Mouse (Mus musculus): ENCODE measurements around the gene Gm37240. TPM values are rescaled to one million over a fixed set of nuclear protein-coding genes. Genes with fewer than 3 reads are reported as not detected.

Gm37240 gene
- polyA plus RNA-seq, 1 experiment, result not detected

- Histone ChIP-seq H3K4me3 (ENCODE audit: insufficient read depth, low read depth, low read length) (no peak overlapping the region), H3K27ac (ENCODE audit: insufficient read depth, low read depth, low read length) (no peak overlapping the region), H3K4me1 (ENCODE audit: control insufficient read depth, insufficient read depth, low read length) (peaks cover 12% of the 10 kb centered on the region)
- 64% methylated on average over 5 of the region's 5 CpGs for WGBS
- TF ChIP-seq CTCF (IDR thresholded peaks at IDR 0.05; ENCODE audit: insufficient read depth, low read depth, low read length) (no peak), POLR2A (IDR thresholded peaks at IDR 0.05; ENCODE audit: insufficient read depth, low read depth, low read length) (no peak)
Observed at GRCm38 (mm10) chr3:84749222-84749621, 1138.1 kb downstream of the Gm37240 start.

DNA sequence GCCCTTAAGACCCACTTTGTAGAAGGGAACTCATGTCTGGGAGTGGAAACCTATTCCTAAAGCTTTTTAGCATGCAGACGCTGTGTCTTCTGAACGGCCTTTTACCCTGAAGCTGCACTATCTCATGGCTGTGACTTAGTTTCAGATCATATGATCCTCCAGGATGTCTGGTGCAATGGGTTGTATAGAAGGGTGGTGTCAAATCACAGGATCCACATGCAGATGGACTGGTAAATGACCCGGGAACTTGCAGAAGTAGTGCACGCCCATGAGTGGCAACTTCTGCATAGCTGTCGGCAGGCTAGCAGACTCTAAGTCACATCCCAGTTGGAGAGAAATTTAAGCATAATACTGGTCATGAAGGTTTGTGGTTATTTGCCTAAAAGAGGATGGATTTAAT lies 1139.2 kb downstream of the Gm37240 start:
- no peak overlapping the region for H3K4me3 ChIP-seq (ENCODE audit: insufficient read depth, low read depth, low read length)
- no peak for TF ChIP-seq POLR2A (IDR thresholded peaks at IDR 0.05; ENCODE audit: insufficient read depth, low read depth, low read length)
- no peak overlapping the region for H3K27ac ChIP-seq (ENCODE audit: insufficient read depth, low read depth, low read length)
- peaks cover 12% of the 10 kb centered on the region for H3K4me1 ChIP-seq (ENCODE audit: control insufficient read depth, insufficient read depth, low read length)
- WGBS, result 93% methylated on average over 5 of the region's 5 CpGs

- H3K4me1 ChIP-seq (ENCODE audit: control insufficient read depth, insufficient read depth, low read length), result peaks cover 12% of the 10 kb centered on the region
- 12% methylated on average over 18 of the region's 18 CpGs for WGBS
- H3K4me3 ChIP-seq (ENCODE audit: insufficient read depth, low read depth, low read length), result peak overlapping the region; percentile 23
- TF ChIP-seq POLR2A (IDR thresholded peaks at IDR 0.05; ENCODE audit: insufficient read depth, low read depth, low read length) (no peak), CTCF (IDR thresholded peaks at IDR 0.05; ENCODE audit: insufficient read depth, low read depth, low read length) (no peak; the same call in 1 of the 2 replicates)
- H3K27ac ChIP-seq (ENCODE audit: insufficient read depth, low read depth, low read length), result no peak overlapping the region
Observed at GRCm38 (mm10) chr3:84745537-84746189, 1141.7 kb downstream of the Gm37240 start.

DNA sequence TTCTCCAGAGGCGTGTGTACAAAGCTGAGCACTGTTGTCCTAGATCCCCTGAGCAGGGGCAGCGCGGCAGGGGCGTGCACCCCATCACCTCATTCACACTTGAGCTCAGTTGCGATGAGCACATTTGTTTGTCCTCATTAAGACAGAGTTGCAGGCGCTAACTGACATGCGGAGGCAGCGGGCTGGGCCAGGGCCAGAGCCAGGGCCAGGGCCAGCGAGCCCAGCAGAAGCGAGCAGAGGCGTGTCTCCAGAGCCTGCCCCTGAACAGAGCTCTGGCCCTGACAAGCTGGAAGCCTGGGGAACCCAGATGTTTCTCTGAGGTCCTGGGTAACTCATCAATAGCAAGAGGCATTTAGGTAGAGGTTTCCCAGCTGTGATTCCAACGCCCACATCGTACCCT lies 1142.6 kb downstream of the Gm37240 start:
- no peak overlapping the region for H3K4me3 ChIP-seq (ENCODE audit: insufficient read depth, low read depth, low read length)
- WGBS, result 70% methylated on average over 13 of the region's 13 CpGs
- no peak for TF ChIP-seq POLR2A (IDR thresholded peaks at IDR 0.05; ENCODE audit: insufficient read depth, low read depth, low read length)
- TF ChIP-seq CTCF (IDR thresholded peaks at IDR 0.05; ENCODE audit: insufficient read depth, low read depth, low read length), result no peak
- peaks cover 12% of the 10 kb centered on the region for H3K4me1 ChIP-seq (ENCODE audit: control insufficient read depth, insufficient read depth, low read length)
- H3K27ac ChIP-seq (ENCODE audit: insufficient read depth, low read depth, low read length), result no peak overlapping the region

DNA sequence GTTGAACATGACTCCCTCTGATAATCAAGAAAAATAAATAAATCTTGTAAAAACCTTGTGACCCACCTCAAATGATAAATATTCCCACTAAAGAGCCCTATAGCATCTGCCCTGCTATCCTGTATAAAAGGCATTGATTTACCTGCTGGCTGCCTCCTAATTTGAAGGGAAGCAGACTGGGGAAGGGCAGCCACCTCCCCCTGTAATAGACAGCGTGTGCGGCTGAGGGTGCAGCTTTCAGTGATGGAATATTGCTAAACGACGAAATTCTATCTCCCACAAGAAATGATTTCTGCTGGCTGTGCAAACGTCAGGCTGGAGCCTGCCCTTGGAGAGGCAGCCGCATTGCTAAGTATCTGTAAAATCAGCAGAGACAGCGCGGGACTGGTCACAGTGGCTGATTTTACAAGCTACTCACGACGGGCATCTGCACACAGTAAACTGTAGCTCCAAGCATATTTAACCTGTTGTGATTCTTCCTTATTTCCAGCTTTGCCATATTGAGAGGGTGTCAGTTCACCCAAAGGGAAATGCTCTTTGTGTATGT lies 1147.2 kb downstream of the Gm37240 start:
- Histone ChIP-seq H3K4me1 (ENCODE audit: control insufficient read depth, insufficient read depth, low read length) (peaks cover 5% of the 10 kb centered on the region), H3K4me3 (ENCODE audit: insufficient read depth, low read depth, low read length) (no peak overlapping the region), H3K27ac (ENCODE audit: insufficient read depth, low read depth, low read length) (no peak overlapping the region)
- WGBS, result 73% methylated on average over 10 of the region's 10 CpGs
- TF ChIP-seq POLR2A (IDR thresholded peaks at IDR 0.05; ENCODE audit: insufficient read depth, low read depth, low read length), result no peak

DNA sequence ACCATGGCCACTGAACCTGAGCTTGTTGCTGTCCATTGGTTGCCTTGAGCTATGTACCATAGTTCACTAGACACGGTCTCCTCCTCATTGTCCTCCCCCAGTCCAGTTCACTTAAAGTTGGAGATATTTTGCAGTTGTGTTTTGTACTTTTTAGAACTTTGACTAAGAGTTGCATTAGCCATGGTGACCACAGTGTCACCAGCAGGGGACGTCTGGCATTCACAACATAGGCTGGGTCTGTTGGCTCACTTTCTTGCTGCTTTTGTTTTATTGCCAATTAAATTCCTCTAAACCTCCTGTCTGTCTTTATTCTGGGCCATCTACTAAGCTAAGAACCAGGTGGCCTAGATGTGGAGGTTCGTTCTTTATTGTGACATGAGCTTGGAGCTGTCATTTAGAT lies 1150.2 kb downstream of the Gm37240 start:
- H3K4me1 ChIP-seq (ENCODE audit: control insufficient read depth, insufficient read depth, low read length), result peaks cover 7% of the 10 kb centered on the region
- H3K27ac ChIP-seq (ENCODE audit: insufficient read depth, low read depth, low read length), result no peak overlapping the region
- TF ChIP-seq CTCF (IDR thresholded peaks at IDR 0.05; ENCODE audit: insufficient read depth, low read depth, low read length) (no peak), POLR2A (IDR thresholded peaks at IDR 0.05; ENCODE audit: insufficient read depth, low read depth, low read length) (no peak)
- no peak overlapping the region for H3K4me3 ChIP-seq (ENCODE audit: insufficient read depth, low read depth, low read length)
- 71% methylated on average over 3 of the region's 3 CpGs for whole genome bisulfite sequencing

GRCm38 (mm10) chr3:84735716-84736115 lies 1151.6 kb downstream of the Gm37240 start:
- Histone ChIP-seq H3K4me3 (ENCODE audit: insufficient read depth, low read depth, low read length) (no peak overlapping the region), H3K4me1 (ENCODE audit: control insufficient read depth, insufficient read depth, low read length) (peaks cover 12% of the 10 kb centered on the region), H3K27ac (ENCODE audit: insufficient read depth, low read depth, low read length) (no peak overlapping the region)
- TF ChIP-seq CTCF (IDR thresholded peaks at IDR 0.05; ENCODE audit: insufficient read depth, low read depth, low read length), result no peak
- 83% methylated on average over 10 of the region's 10 CpGs for WGBS

- WGBS, result 54% methylated on average over 6 of the region's 6 CpGs
- Histone ChIP-seq H3K27ac (ENCODE audit: insufficient read depth, low read depth, low read length) (no peak overlapping the region), H3K4me1 (ENCODE audit: control insufficient read depth, insufficient read depth, low read length) (peaks cover 12% of the 10 kb centered on the region), H3K4me3 (ENCODE audit: insufficient read depth, low read depth, low read length) (no peak overlapping the region)
- no peak for TF ChIP-seq POLR2A (IDR thresholded peaks at IDR 0.05; ENCODE audit: insufficient read depth, low read depth, low read length)
- no peak for TF ChIP-seq CTCF (IDR thresholded peaks at IDR 0.05; ENCODE audit: insufficient read depth, low read depth, low read length)
Observed at GRCm38 (mm10) chr3:84732516-84732915, 1154.8 kb downstream of the Gm37240 start.

DNA sequence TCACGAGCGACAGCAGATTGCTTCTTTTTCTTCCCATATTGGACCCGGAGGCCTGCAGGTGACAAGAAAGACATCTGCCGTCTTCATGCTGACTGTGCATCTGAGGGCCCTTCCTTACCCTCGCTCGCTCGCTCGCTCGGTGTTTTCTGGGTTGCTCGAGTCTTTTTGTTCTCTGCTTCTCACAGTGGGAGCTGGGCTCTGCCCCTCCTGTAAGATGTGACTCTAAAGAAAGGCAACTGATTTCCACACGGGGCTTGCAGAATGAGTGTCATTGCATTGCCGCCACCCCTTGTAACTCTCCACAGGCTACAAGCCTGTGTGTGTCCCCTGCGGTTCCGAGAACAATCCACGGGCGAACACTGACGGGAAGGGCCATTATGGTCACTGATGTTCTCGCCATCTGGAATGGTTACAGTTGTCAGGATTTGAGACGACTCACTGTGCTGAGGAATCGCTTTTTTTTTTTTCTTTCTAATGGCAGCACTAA lies 1155.3 kb downstream of the Gm37240 start:
- Histone ChIP-seq H3K4me3 (ENCODE audit: insufficient read depth, low read depth, low read length) (peak overlapping the region; percentile 24), H3K4me1 (ENCODE audit: control insufficient read depth, insufficient read depth, low read length) (peaks cover 12% of the 10 kb centered on the region), H3K27ac (ENCODE audit: insufficient read depth, low read depth, low read length) (peak overlapping the region; percentile 54; the same call in 1 of the 2 replicates)
- WGBS, result 9% methylated on average over 20 of the region's 20 CpGs
- no peak for TF ChIP-seq CTCF (IDR thresholded peaks at IDR 0.05; ENCODE audit: insufficient read depth, low read depth, low read length)
- TF ChIP-seq POLR2A (IDR thresholded peaks at IDR 0.05; ENCODE audit: insufficient read depth, low read depth, low read length), result no peak

All from olfactory bulb, adult 2 months (tissue).